Mouse (Mus musculus) layer of hippocampus, adult 2 months (tissue): ENCODE measurements at regions not wholly inside any gene's neighbourhood (a gene's known extent, or its start where the extent isn't known, plus 50 kb on each side); places are given as distances from the start of the nearest gene placed in this dataset.

Experiments used
- DNase-seq, 2 experiments: peaks; one replicate each; pipeline ENCODE4 v3.0.0; 2022; ENCODE audit warnings: low spot score in 2 of 2
- H3K27ac ChIP-seq: fragments of 200-600 bp; 2 replicates; pipeline ENCODE4 v1.8.1; 2022
- H3K4me3 ChIP-seq: fragments of 200-600 bp; 2 replicates; pipeline ENCODE4 v1.8.1; 2022; ENCODE audit warnings: mild to moderate bottlenecking
- CTCF ChIP-seq: fragments of 200-600 bp; conservative IDR thresholded peaks from 2 replicates; pipeline ENCODE4 v1.8.1; 2022; ENCODE audit warnings: antibody characterized with exemption, mild to moderate bottlenecking, moderate library complexity

DNA sequence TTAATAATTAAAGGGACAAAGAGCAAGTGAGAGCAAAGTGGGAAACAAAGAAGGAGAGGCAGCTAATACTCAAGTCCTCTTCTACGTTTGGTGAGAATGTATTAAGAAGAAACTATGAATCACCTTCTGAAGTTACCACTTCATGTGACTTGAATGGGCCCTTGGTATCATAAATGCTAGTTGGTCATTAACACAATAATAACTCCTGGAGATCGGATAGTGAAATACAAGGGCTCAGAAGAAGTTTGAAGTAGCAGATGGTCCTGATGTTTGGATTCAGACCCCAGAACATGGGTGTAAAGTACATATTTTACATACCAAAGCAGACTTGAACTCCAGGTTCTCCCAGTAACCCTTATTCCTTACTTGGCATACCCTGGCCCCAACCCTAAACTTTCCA is 535.4 kb upstream of the Cntnap5b start:
- Histone ChIP-seq H3K27ac (no peak overlapping the region), H3K4me3 (no peak overlapping the region)
- DNase-seq, result no peak
- TF ChIP-seq CTCF, result no peak

DNA sequence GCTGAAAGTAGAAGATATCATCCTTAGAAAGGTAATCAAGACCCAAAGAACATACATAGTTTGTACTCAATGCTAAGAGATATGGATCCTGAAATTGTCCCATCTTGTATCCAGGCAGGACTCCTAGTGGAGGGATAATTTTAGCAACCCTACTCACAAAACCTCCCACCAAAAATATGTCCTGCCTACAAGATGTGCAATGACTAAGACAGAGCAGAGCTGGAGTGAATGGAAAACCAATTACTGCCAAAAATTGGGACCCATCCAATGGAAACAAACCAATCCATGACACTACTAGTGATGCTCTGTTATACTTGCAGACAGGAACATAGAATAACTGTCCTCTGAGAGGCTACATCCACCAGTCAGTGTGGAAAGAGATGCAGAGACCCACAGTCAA is 487.0 kb upstream of the Cntnap5b start:
- peak; percentile 41 for TF ChIP-seq CTCF
- H3K27ac ChIP-seq, result no peak overlapping the region
- no peak overlapping the region for H3K4me3 ChIP-seq
- DNase-seq, result peak; percentile 27 to 29

- Histone ChIP-seq H3K27ac (no peak overlapping the region), H3K4me3 (no peak overlapping the region)
- TF ChIP-seq CTCF, result no peak
- DNase-seq, result no peak
Observed at GRCm38 (mm10) chr1:99287834-99288233, 484.7 kb upstream of the Cntnap5b start.

DNA sequence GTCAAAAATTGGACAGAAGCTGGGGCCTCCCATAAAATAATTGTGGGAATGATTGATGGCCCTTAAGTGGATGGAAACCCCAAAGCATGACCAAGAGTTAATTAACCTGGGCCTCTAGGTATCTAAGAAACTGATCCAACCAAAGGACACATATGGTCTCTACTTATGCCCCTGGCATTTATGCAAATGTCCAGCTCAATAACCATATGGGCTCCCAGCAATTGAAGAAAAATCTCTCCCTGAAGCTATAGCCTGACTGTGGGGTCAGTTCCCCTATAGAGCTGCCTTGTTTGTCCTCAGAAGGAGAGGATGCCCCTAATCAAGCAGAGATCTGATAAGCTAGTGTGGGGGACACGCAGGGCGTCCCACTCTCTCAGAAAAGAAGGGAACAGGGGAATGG is 473.4 kb upstream of the Cntnap5b start:
- no peak for DNase-seq
- H3K27ac ChIP-seq, result no peak overlapping the region
- H3K4me3 ChIP-seq, result no peak overlapping the region
- no peak for TF ChIP-seq CTCF

- TF ChIP-seq CTCF, result no peak
- Histone ChIP-seq H3K27ac (no peak overlapping the region), H3K4me3 (no peak overlapping the region)
- DNase-seq, result no peak
Observed at GRCm38 (mm10) chr1:99317043-99317709, 455.4 kb upstream of the Cntnap5b start.

DNA sequence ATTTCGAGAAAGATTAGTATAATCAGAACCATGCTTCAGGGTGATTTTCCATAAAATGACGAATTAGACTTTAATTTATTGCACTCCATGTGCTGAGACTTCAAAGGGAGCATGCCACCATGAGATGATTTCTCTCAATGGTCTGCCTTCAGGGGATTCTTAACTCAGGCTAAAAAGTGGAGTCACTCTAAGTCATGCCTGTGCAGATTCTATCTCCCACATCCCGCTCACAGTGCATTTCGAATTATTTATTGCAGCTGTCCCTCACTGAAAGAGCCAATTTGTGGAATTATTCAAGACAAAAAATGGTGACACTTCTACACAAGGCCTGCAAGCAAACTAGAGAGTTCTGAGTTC is 454.9 kb upstream of the Cntnap5b start:
- no peak for DNase-seq
- Histone ChIP-seq H3K27ac (no peak overlapping the region), H3K4me3 (no peak overlapping the region)
- TF ChIP-seq CTCF, result no peak
